In the genomic region with DNA sequence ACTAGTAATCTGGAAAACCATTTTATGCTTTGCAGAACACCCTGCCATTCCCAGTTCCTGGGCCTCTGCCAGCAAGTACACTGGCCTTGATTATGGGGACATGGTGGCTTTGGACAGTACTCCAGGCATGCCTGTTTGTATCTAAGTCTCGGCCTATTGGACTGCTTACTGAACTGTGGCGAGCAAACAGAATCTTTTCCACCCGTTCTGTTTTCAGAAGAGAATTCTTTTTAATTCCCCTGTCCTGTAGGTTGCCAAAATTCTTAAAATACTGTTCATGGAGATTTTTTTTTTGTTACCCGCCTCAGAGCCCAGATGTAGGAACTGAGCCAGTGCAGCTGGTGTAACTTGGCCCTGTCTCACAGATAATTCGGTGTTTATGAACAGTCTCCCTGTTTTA, we compare ENCODE assay signal across 8 mouse cellular contexts.
DNase-seq lines count a peak whose midpoint lies in the region; ATAC-seq and TF ChIP-seq lines count a peak whose summit lies in the region.

No protein-coding gene starts in this region.

- no peak for ATAC-seq in intestine, embryonic 14.5 days (replicated peaks; ENCODE audit: low FRiP score, low TSS enrichment, low read depth)
- no peak for ATAC-seq in intestine, postnatal 0 days

- no peak for TF ChIP-seq POLR2A in cerebellum, adult 2 months (IDR thresholded peaks at IDR 0.05; ENCODE audit: borderline replicate concordance, insufficient read depth, low read length)

- H3K9me3 ChIP-seq in intestine, embryonic 14.5 days (ENCODE audit: control insufficient read depth, low read length) = no peaks in the 10 kb centered on the region
- no peaks in the 10 kb centered on the region for H3K9me3 ChIP-seq in intestine, postnatal 0 days (ENCODE audit: control insufficient read depth)

- no peak overlapping the region for H3K4me2 ChIP-seq in intestine, embryonic 14.5 days (ENCODE audit: low read length)
- H3K4me2 ChIP-seq in intestine, postnatal 0 days (replicated peaks; ENCODE audit: low read depth) = no peak overlapping the region

- no peak for DNase-seq in intestine, embryonic 14.5 days (ENCODE audit: low spot score)
- DNase-seq in cerebellum, adult 2 months = peak; percentile 46 to 59
- DNase-seq in gastrocnemius, postnatal 4 days (ENCODE audit: low spot score in 2 of 2) = peak; percentile 30 to 68
- peak; percentile 34 to 55 for DNase-seq in layer of hippocampus, adult 8-10 months (ENCODE audit: low spot score in 2 of 2)
- peak; percentile 19 for DNase-seq in lung, postnatal 36 days
- no peak for DNase-seq in thymus, postnatal 0 days (ENCODE audit: low spot score)
- DNase-seq in spleen, postnatal 4 days (ENCODE audit: low spot score in 2 of 2) = no peak

- peak overlapping the region; percentile 36; the same call in 1 of the 2 replicates for H3K27ac ChIP-seq in intestine, embryonic 14.5 days (ENCODE audit: low read depth)
- no peak overlapping the region for H3K27ac ChIP-seq in intestine, postnatal 0 days (ENCODE audit: low read depth, low read length)
- no peak overlapping the region for H3K27ac ChIP-seq in cerebellum, adult 2 months (ENCODE audit: insufficient read depth, low read length)

- 42% methylated on average over 5 of the region's 5 CpGs for WGBS in intestine, embryonic 14.5 days
- 66% methylated on average over 5 of the region's 5 CpGs for WGBS in intestine, postnatal 0 days
- 24% methylated on average over 5 of the region's 5 CpGs for WGBS in cerebellum, adult 2 months

- H3K4me1 ChIP-seq in intestine, embryonic 14.5 days (replicated peaks; ENCODE audit: control insufficient read depth, insufficient read depth, low read length) = no peaks in the 10 kb centered on the region
- H3K4me1 ChIP-seq in intestine, postnatal 0 days (replicated peaks; ENCODE audit: control insufficient read depth, insufficient read depth, low read length) = no peaks in the 10 kb centered on the region
- no peaks in the 10 kb centered on the region for H3K4me1 ChIP-seq in cerebellum, adult 2 months (ENCODE audit: control insufficient read depth, insufficient read depth, low read length)

- H3K36me3 ChIP-seq in intestine, embryonic 14.5 days (ENCODE audit: control insufficient read depth, insufficient read depth, low read length) = no peaks in the 10 kb centered on the region
- no peaks in the 10 kb centered on the region for H3K36me3 ChIP-seq in intestine, postnatal 0 days (ENCODE audit: control insufficient read depth, insufficient read depth)

- no peak overlapping the region for H3K4me3 ChIP-seq in intestine, embryonic 14.5 days (ENCODE audit: low read depth, low read length)
- H3K4me3 ChIP-seq in intestine, postnatal 0 days (ENCODE audit: low read depth, low read length) = no peak overlapping the region
- H3K4me3 ChIP-seq in cerebellum, adult 2 months (replicated peaks; ENCODE audit: insufficient read depth, low read depth, low read length) = no peak overlapping the region

- no peaks in the 10 kb centered on the region for H3K27me3 ChIP-seq in intestine, embryonic 14.5 days (replicated peaks; ENCODE audit: control insufficient read depth, insufficient read depth, low read length)
- H3K27me3 ChIP-seq in intestine, postnatal 0 days (replicated peaks; ENCODE audit: control insufficient read depth, insufficient read depth, low read length) = no peaks in the 10 kb centered on the region
- no peaks in the 10 kb centered on the region for H3K27me3 ChIP-seq in cerebellum, adult 2 months (ENCODE audit: control insufficient read depth, insufficient read depth, low read length)

- TF ChIP-seq CTCF in intestine, postnatal 0 days (IDR thresholded peaks at IDR 0.05; ENCODE audit: low read depth) = no peak
- TF ChIP-seq CTCF in cerebellum, adult 2 months (IDR thresholded peaks at IDR 0.05; ENCODE audit: borderline replicate concordance, insufficient read depth, low read depth, low read length) = no peak

- H3K9ac ChIP-seq in intestine, embryonic 14.5 days (ENCODE audit: low read length) = no peak overlapping the region
- H3K9ac ChIP-seq in intestine, postnatal 0 days (ENCODE audit: low read depth, low read length) = no peak overlapping the region

Comparison
In these comparisons a context has a peak if more than half of its experiments do, and no peak if none do; other contexts are left out.
1. DNase-seq: peak in cerebellum, adult 2 months (2 of 2), gastrocnemius, postnatal 4 days (2 of 2), layer of hippocampus, adult 8-10 months (2 of 2) and lung, postnatal 36 days (single experiment); none in intestine, embryonic 14.5 days (single experiment), thymus, postnatal 0 days (single experiment) and spleen, postnatal 4 days (0 of 2).